In genomic region chr9:108001922-108002770, GRCm38 (mm10) we compare ENCODE assay signal across 8 mouse cellular contexts. TPM values are rescaled to one million over a fixed set of nuclear protein-coding genes. Genes with fewer than 3 reads are reported as not detected.
DNase-seq lines count a peak whose midpoint lies in the region; ATAC-seq lines count a peak whose summit lies in the region.

TSS of gene Ip6k1 (plus strand) at chr9:108002501.

- DNase-seq in B cell, adult 2 months = peak; percentile 98 to 99
- peak; percentile 100 for DNase-seq in brain, adult 2 months (ENCODE audit: low read depth, low spot score)
- peak; percentile 100 for DNase-seq in heart, embryonic 10.5 days (ENCODE audit: low spot score)
- peak; percentile 100 for DNase-seq in liver
- DNase-seq in spleen, postnatal 4 days (ENCODE audit: low spot score in 2 of 2) = peak; percentile 99 to 100

- peaks cover 26% of the 10 kb centered on the region for H3K4me1 ChIP-seq in heart, embryonic 10.5 days
- H3K4me1 ChIP-seq in kidney, embryonic 15.5 days = peaks cover 24% of the 10 kb centered on the region

- H3K4me3 ChIP-seq in heart, embryonic 10.5 days = peak within 1 kb of the TSS; percentile 99
- peak within 1 kb of the TSS; percentile 99 for H3K4me3 ChIP-seq in kidney, embryonic 15.5 days (replicated peaks)

- H3K36me3 ChIP-seq in heart, embryonic 10.5 days = 0 out of 2 replicates have a peak, but pooled peaks cover 7% of the 10 kb centered on the region
- H3K36me3 ChIP-seq in kidney, embryonic 15.5 days = peaks cover 4% of the 10 kb centered on the region; the same call in 1 of the 2 replicates

- no peaks in the 10 kb centered on the region for H3K9me3 ChIP-seq in heart, embryonic 10.5 days
- no peaks in the 10 kb centered on the region for H3K9me3 ChIP-seq in kidney, embryonic 15.5 days (replicated peaks)

- peak; percentile 94 for ATAC-seq in erythroblast, adult 5-6 weeks (replicated peaks; ENCODE audit: low FRiP score, poor library complexity, severe bottlenecking)
- ATAC-seq in kidney, embryonic 15.5 days (replicated peaks; ENCODE audit: low FRiP score) = peak; percentile 99
- ATAC-seq in monocyte, adult 5-6 weeks (replicated peaks; ENCODE audit: insufficient number of reproducible peaks, low FRiP score, low TSS enrichment, poor library complexity, severe bottlenecking) = peak; percentile 100

- no peaks in the 10 kb centered on the region for H3K27me3 ChIP-seq in heart, embryonic 10.5 days (ENCODE audit: insufficient read depth, poor library complexity, severe bottlenecking)
- H3K27me3 ChIP-seq in kidney, embryonic 15.5 days = no peaks in the 10 kb centered on the region

- H3K9ac ChIP-seq in kidney, embryonic 15.5 days = peak within 1 kb of the TSS; percentile 97

- H3K27ac ChIP-seq in heart, embryonic 10.5 days = peak within 1 kb of the TSS; percentile 98
- peak within 1 kb of the TSS; percentile 93 for H3K27ac ChIP-seq in kidney, embryonic 15.5 days

- peak within 1 kb of the TSS; percentile 92 for H3K4me2 ChIP-seq in kidney, embryonic 15.5 days

- under 1% methylated on average over 51 of the region's 51 CpGs for WGBS in heart, embryonic 10.5 days
- under 1% methylated on average over 51 of the region's 51 CpGs for WGBS in kidney, embryonic 15.5 days

RNA-seq across cellular contexts. Expression of gene Ip6k1, which starts in this region (rescaled TPM):
- total RNA-seq in erythroblast, adult 5-6 weeks (2015; ENCODE audit: low replicate concordance) = 146 and 206 TPM in 2 replicates
- total RNA-seq in erythroblast, adult 5-6 weeks (2017; ENCODE audit: low replicate concordance) = 245 and 289 TPM in 2 replicates
- polyA plus RNA-seq in heart, embryonic 10.5 days (2016; fragmentation: Nextera tagmentation; extraction: Ambion mirVana) = 40.7 and 42.3 TPM in 2 replicates
- 50.8 and 54.8 TPM in 2 replicates for polyA plus RNA-seq in kidney, embryonic 15.5 days (2015; fragmentation: Nextera tagmentation; extraction: Ambion mirVana)
- 47.0 to 167 TPM (median 102 TPM) in 3 replicates for total RNA-seq in monocyte, adult 5-6 weeks (2017)

Comparison
In these comparisons a context has a peak if more than half of its experiments do, and no peak if none do; other contexts are left out.
1. Peak in every context shown above with its lines: DNase-seq, ATAC-seq, H3K4me3 ChIP-seq and H3K27ac ChIP-seq.